Mouse (Mus musculus): Measurements from ENCODE around the gene Sirt7. TPM values are rescaled to one million over a fixed set of nuclear protein-coding genes. Genes with fewer than 3 reads are reported as not detected.

Gene Sirt7
- polyA plus RNA-seq, 1 experiment from 2014 or later, result 39.4 TPM

GRCm38 (mm10) chr11:120613976-120614375, 11.1 kb downstream of the Sirt7 start:
- WGBS, result 68% methylated on average over 8 of the region's 8 CpGs
- ATAC-seq, result no peak
- H3K4me2 ChIP-seq (ENCODE audit: low read length), result no peak overlapping the region
- no peaks in the 10 kb centered on the region for H3K9me3 ChIP-seq (ENCODE audit: control insufficient read depth, low read length)
- H3K36me3 ChIP-seq (ENCODE audit: control insufficient read depth, insufficient read depth, low read length), result peaks cover 44% of the 10 kb centered on the region
- peaks cover 2% of the 10 kb centered on the region; the same call in 1 of the 2 replicates for H3K27me3 ChIP-seq (replicated peaks; ENCODE audit: control insufficient read depth, insufficient read depth, low read length)
- peaks cover 21% of the 10 kb centered on the region for H3K4me1 ChIP-seq (ENCODE audit: control insufficient read depth, insufficient read depth, low read depth, low read length)
- no peak overlapping the region for H3K27ac ChIP-seq (ENCODE audit: low read depth, low read length)
- no peak overlapping the region for H3K9ac ChIP-seq (ENCODE audit: low read depth, low read length)
- H3K4me3 ChIP-seq (ENCODE audit: low read length), result no peak overlapping the region

- Histone ChIP-seq H3K4me3 (ENCODE audit: low read length) (no peak overlapping the region), H3K4me1 (ENCODE audit: control insufficient read depth, insufficient read depth, low read depth, low read length) (peaks cover 25% of the 10 kb centered on the region), H3K9ac (ENCODE audit: low read depth, low read length) (no peak overlapping the region), H3K27me3 (replicated peaks; ENCODE audit: control insufficient read depth, insufficient read depth, low read length) (peaks cover 2% of the 10 kb centered on the region; the same call in 1 of the 2 replicates), H3K4me2 (ENCODE audit: low read length) (no peak overlapping the region), H3K36me3 (ENCODE audit: control insufficient read depth, insufficient read depth, low read length) (peaks cover 44% of the 10 kb centered on the region), H3K9me3 (ENCODE audit: control insufficient read depth, low read length) (no peaks in the 10 kb centered on the region), H3K27ac (ENCODE audit: low read depth, low read length) (no peak overlapping the region)
- 86% methylated on average over 10 of the region's 10 CpGs for WGBS
- ATAC-seq, result no peak
Measured at GRCm38 (mm10) chr11:120613481-120613972, 11.5 kb downstream of the Sirt7 start.

GRCm38 (mm10) chr11:120612763-120613162, 12.3 kb downstream of the Sirt7 start:
- peaks cover 39% of the 10 kb centered on the region for H3K36me3 ChIP-seq (ENCODE audit: control insufficient read depth, insufficient read depth, low read length)
- no peak overlapping the region for H3K4me2 ChIP-seq (ENCODE audit: low read length)
- ATAC-seq, result 0 out of 2 replicates have a peak, but pooled peaks have one; percentile 10

GRCm38 (mm10) chr11:120610477-120611046, 14.5 kb downstream of the Sirt7 start:
- H3K27ac ChIP-seq (ENCODE audit: low read depth, low read length), result no peak overlapping the region
- no peak for ATAC-seq
- peaks cover 39% of the 10 kb centered on the region for H3K36me3 ChIP-seq (ENCODE audit: control insufficient read depth, insufficient read depth, low read length)
- peaks cover 14% of the 10 kb centered on the region for H3K4me1 ChIP-seq (ENCODE audit: control insufficient read depth, insufficient read depth, low read depth, low read length)
- H3K4me3 ChIP-seq (ENCODE audit: low read length), result no peak overlapping the region
- H3K27me3 ChIP-seq (replicated peaks; ENCODE audit: control insufficient read depth, insufficient read depth, low read length), result peaks cover 2% of the 10 kb centered on the region; the same call in 1 of the 2 replicates
- no peak overlapping the region for H3K4me2 ChIP-seq (ENCODE audit: low read length)
- 79% methylated on average over 9 of the region's 9 CpGs for WGBS
- no peaks in the 10 kb centered on the region for H3K9me3 ChIP-seq (ENCODE audit: control insufficient read depth, low read length)
- H3K9ac ChIP-seq (ENCODE audit: low read depth, low read length), result no peak overlapping the region

More at GRCm38 (mm10) chr11:120612763-120613162, 12.3 kb downstream of the Sirt7 start:
- 50% methylated on average over 6 of the region's 6 CpGs for WGBS
- Histone ChIP-seq H3K9me3 (ENCODE audit: control insufficient read depth, low read length) (no peaks in the 10 kb centered on the region), H3K9ac (ENCODE audit: low read depth, low read length) (no peak overlapping the region), H3K4me3 (ENCODE audit: low read length) (no peak overlapping the region), H3K27me3 (replicated peaks; ENCODE audit: control insufficient read depth, insufficient read depth, low read length) (peaks cover 2% of the 10 kb centered on the region; the same call in 1 of the 2 replicates), H3K27ac (ENCODE audit: low read depth, low read length) (no peak overlapping the region), H3K4me1 (ENCODE audit: control insufficient read depth, insufficient read depth, low read depth, low read length) (peaks cover 29% of the 10 kb centered on the region)

GRCm38 (mm10) chr11:120609250-120609649, 15.8 kb downstream of the Sirt7 start:
- Histone ChIP-seq H3K4me3 (ENCODE audit: low read length) (no peak overlapping the region), H3K9ac (ENCODE audit: low read depth, low read length) (peak overlapping the region; percentile 24; the same call in 1 of the 2 replicates), H3K4me1 (ENCODE audit: control insufficient read depth, insufficient read depth, low read depth, low read length) (peaks cover 9% of the 10 kb centered on the region), H3K4me2 (ENCODE audit: low read length) (no peak overlapping the region), H3K27ac (ENCODE audit: low read depth, low read length) (no peak overlapping the region), H3K9me3 (ENCODE audit: control insufficient read depth, low read length) (no peaks in the 10 kb centered on the region), H3K27me3 (replicated peaks; ENCODE audit: control insufficient read depth, insufficient read depth, low read length) (peaks cover 2% of the 10 kb centered on the region; the same call in 1 of the 2 replicates), H3K36me3 (ENCODE audit: control insufficient read depth, insufficient read depth, low read length) (peaks cover 38% of the 10 kb centered on the region)
- 44% methylated on average over 8 of the region's 8 CpGs for WGBS
- ATAC-seq, result no peak

GRCm38 (mm10) chr11:120608241-120609034, 16.6 kb downstream of the Sirt7 start, which contains the start of gene Npb:
TSS of gene Npb (plus strand) at chr11:120608477.
- Histone ChIP-seq H3K9me3 (ENCODE audit: control insufficient read depth, low read length) (no peaks in the 10 kb centered on the region), H3K4me2 (ENCODE audit: low read length) (peak within 1 kb of the TSS; percentile 48), H3K9ac (ENCODE audit: low read depth, low read length) (peak within 1 kb of the TSS; percentile 53), H3K27ac (ENCODE audit: low read depth, low read length) (no peak within 1 kb of the TSS), H3K27me3 (replicated peaks; ENCODE audit: control insufficient read depth, insufficient read depth, low read length) (peaks cover 2% of the 10 kb centered on the region; the same call in 1 of the 2 replicates), H3K4me3 (ENCODE audit: low read length) (no peak within 1 kb of the TSS), H3K4me1 (ENCODE audit: control insufficient read depth, insufficient read depth, low read depth, low read length) (peaks cover 9% of the 10 kb centered on the region), H3K36me3 (ENCODE audit: control insufficient read depth, insufficient read depth, low read length) (peaks cover 33% of the 10 kb centered on the region)
- no peak for ATAC-seq
- 10% methylated on average over 45 of the region's 45 CpGs for WGBS

GRCm38 (mm10) chr11:120606764-120607163, 18.3 kb downstream of the Sirt7 start:
- H3K27me3 ChIP-seq (replicated peaks; ENCODE audit: control insufficient read depth, insufficient read depth, low read length), result peaks cover 2% of the 10 kb centered on the region; the same call in 1 of the 2 replicates
- 76% methylated on average over 4 of the region's 4 CpGs for WGBS
- H3K9ac ChIP-seq (ENCODE audit: low read depth, low read length), result no peak overlapping the region
- ATAC-seq, result no peak
- H3K4me3 ChIP-seq (ENCODE audit: low read length), result no peak overlapping the region
- H3K4me2 ChIP-seq (ENCODE audit: low read length), result no peak overlapping the region
- H3K27ac ChIP-seq (ENCODE audit: low read depth, low read length), result no peak overlapping the region
- peaks cover 9% of the 10 kb centered on the region for H3K4me1 ChIP-seq (ENCODE audit: control insufficient read depth, insufficient read depth, low read depth, low read length)
- H3K36me3 ChIP-seq (ENCODE audit: control insufficient read depth, insufficient read depth, low read length), result peaks cover 28% of the 10 kb centered on the region
- no peaks in the 10 kb centered on the region for H3K9me3 ChIP-seq (ENCODE audit: control insufficient read depth, low read length)

- Histone ChIP-seq H3K9ac (ENCODE audit: low read depth, low read length) (no peak overlapping the region), H3K4me2 (ENCODE audit: low read length) (no peak overlapping the region), H3K4me3 (ENCODE audit: low read length) (no peak overlapping the region), H3K27me3 (replicated peaks; ENCODE audit: control insufficient read depth, insufficient read depth, low read length) (peaks cover 2% of the 10 kb centered on the region; the same call in 1 of the 2 replicates), H3K36me3 (ENCODE audit: control insufficient read depth, insufficient read depth, low read length) (peaks cover 19% of the 10 kb centered on the region), H3K27ac (ENCODE audit: low read depth, low read length) (no peak overlapping the region), H3K9me3 (ENCODE audit: control insufficient read depth, low read length) (no peaks in the 10 kb centered on the region), H3K4me1 (ENCODE audit: control insufficient read depth, insufficient read depth, low read depth, low read length) (peaks cover 9% of the 10 kb centered on the region)
- no peak for ATAC-seq
- 83% methylated on average over 7 of the region's 7 CpGs for WGBS
Measured at GRCm38 (mm10) chr11:120605667-120606066, 19.4 kb downstream of the Sirt7 start.

GRCm38 (mm10) chr11:120603545-120603944, 21.5 kb downstream of the Sirt7 start:
- peaks cover 8% of the 10 kb centered on the region for H3K4me1 ChIP-seq (ENCODE audit: control insufficient read depth, insufficient read depth, low read depth, low read length)
- WGBS, result 94% methylated on average over 2 of the region's 2 CpGs
- no peak overlapping the region for H3K4me3 ChIP-seq (ENCODE audit: low read length)
- H3K27ac ChIP-seq (ENCODE audit: low read depth, low read length), result no peak overlapping the region
- ATAC-seq, result no peak
- peaks cover 13% of the 10 kb centered on the region for H3K36me3 ChIP-seq (ENCODE audit: control insufficient read depth, insufficient read depth, low read length)
- H3K9me3 ChIP-seq (ENCODE audit: control insufficient read depth, low read length), result no peaks in the 10 kb centered on the region
- no peak overlapping the region for H3K4me2 ChIP-seq (ENCODE audit: low read length)
- H3K9ac ChIP-seq (ENCODE audit: low read depth, low read length), result no peak overlapping the region
- H3K27me3 ChIP-seq (replicated peaks; ENCODE audit: control insufficient read depth, insufficient read depth, low read length), result no peaks in the 10 kb centered on the region
